Mouse (Mus musculus) heart, embryonic 12.5 days (tissue): ENCODE measurements around the gene Rnf157. TPM values are rescaled to one million over a fixed set of nuclear protein-coding genes. Genes with fewer than 3 reads are reported as not detected.
"Not testable (repeated sequence)": the region's sequence is repeated elsewhere in the genome, so short reads cannot be mapped to it uniquely, and the experiment has no call there.

Experiments
- ATAC-seq: fragments of 200-750 bp; cut with Nextera tagmentation; 2 replicates; pipeline ENCODE4 v1.8.0; 2017; ENCODE audit warnings: moderate TSS enrichment, moderate library complexity; ENCODE audit not compliant: insufficient number of reproducible peaks, low FRiP score
- H3K27ac ChIP-seq: fragments of 300-500 bp; sonication (generic); 2 replicates; pipeline ENCODE4 v1.5.1; 2016; ENCODE audit warnings: mild to moderate bottlenecking, moderate library complexity; ENCODE audit not compliant: poor library complexity, severe bottlenecking
- H3K27me3 ChIP-seq: fragments of 300-500 bp; sonication (generic); replicated peaks from 2 replicates; pipeline ENCODE4 v1.6.1; 2016; ENCODE audit warnings: mild to moderate bottlenecking, moderate library complexity
- H3K36me3 ChIP-seq: fragments of 300-500 bp; sonication (generic); 2 replicates; pipeline ENCODE4 v1.6.1; 2016; ENCODE audit warnings: mild to moderate bottlenecking, moderate library complexity
- H3K4me1 ChIP-seq: fragments of 300-500 bp; sonication (generic); replicated peaks from 2 replicates; pipeline ENCODE4 v1.6.1; 2016; ENCODE audit warnings: mild to moderate bottlenecking
- H3K4me2 ChIP-seq: fragments of 300-500 bp; sonication (generic); 2 replicates; pipeline ENCODE4 v1.6.1; 2016; ENCODE audit warnings: mild to moderate bottlenecking, moderate library complexity
- H3K4me3 ChIP-seq: fragments of 300-500 bp; sonication (generic); 2 replicates; pipeline ENCODE4 v1.5.1; 2016; ENCODE audit warnings: mild to moderate bottlenecking
- H3K9ac ChIP-seq: fragments of 300-500 bp; sonication (generic); 2 replicates; pipeline ENCODE4 v1.6.1; 2016; ENCODE audit warnings: mild to moderate bottlenecking, moderate library complexity
- H3K9me3 ChIP-seq: fragments of 300-500 bp; sonication (generic); replicated peaks from 2 replicates; pipeline ENCODE4 v1.6.1; 2016; ENCODE audit warnings: mild to moderate bottlenecking, moderate library complexity
- WGBS: fragments of 180-500 bp; shearing (Covaris S2); methylation state at CpG from one replicate; pipeline ENCODE4 v1.1.7; 2016; 5-methylcytosine and 5-hydroxymethylcytosine counted together
- polyA plus RNA-seq: library from polyadenylated mRNA; unstranded; fragments of >200 nt; fragmentation: Nextera tagmentation; extraction: Ambion mirVana; gene quantifications from 2 replicates; pipeline ENCODE4 v1.2.1, GENCODE M21; 2016

Gene Rnf157
- polyA plus RNA-seq, 1 experiment from 2014 or later, result 11.0 TPM

DNA sequence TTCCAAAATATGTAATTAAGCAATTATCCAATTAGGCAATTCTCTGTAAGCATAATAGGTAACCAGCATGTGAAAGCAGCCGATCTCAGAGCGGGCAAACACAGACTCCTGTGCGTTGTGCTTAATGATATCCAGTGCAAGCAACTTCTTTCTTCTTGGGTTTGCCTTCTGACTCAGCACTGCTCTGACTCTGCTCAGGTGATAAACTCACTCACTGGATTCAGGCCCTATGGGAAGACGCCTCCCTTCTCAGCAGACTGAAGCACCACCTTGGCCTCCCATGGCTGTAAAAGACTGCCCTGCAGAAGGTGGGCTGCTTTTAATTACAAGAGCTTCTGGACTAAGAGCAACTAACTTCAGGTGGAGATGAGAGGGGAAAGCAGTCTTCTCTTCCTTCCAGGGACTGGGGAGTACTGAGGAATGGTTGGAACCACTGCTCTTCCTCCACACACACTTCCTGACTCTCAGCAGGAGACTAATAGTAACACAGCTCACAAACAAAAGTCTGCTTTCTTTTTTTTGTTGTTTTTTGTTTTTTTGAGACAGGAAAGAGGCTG is 40.9 kb downstream of the Rnf157 start:
- H3K36me3 ChIP-seq, result no peaks in the 10 kb centered on the region
- ATAC-seq, result no peak
- 0 out of 2 replicates have a peak overlapping the region, but pooled peaks have one; percentile 1 for H3K27ac ChIP-seq
- H3K9me3 ChIP-seq, result no peaks in the 10 kb centered on the region
- peaks cover 20% of the 10 kb centered on the region for H3K4me1 ChIP-seq
- H3K4me2 ChIP-seq, result no peak overlapping the region
- H3K9ac ChIP-seq, result no peak overlapping the region
- WGBS, result 82% methylated on average over 4 of the region's 4 CpGs
- H3K27me3 ChIP-seq, result no peaks in the 10 kb centered on the region
- H3K4me3 ChIP-seq, result no peak overlapping the region

DNA sequence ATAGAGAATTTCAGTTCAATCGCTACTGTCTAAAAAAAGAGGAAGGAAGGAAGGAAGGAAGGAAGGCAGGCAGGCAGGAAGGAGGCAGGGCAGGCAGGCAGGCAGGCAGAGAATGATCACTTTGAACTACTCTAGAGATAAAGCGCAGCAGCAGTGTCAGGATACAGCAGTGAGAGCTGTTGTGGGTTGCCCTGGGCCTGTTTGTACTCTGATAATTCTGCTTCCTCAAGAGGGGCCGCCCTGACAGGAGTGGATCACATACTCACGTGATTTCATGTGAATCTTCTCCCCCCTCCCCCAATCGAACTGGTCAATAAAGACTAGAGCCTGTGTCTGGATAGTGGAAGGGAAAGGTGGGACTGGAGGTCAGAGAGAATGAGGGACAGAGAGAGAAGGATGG is 43.2 kb downstream of the Rnf157 start:
- Histone ChIP-seq H3K36me3 (no peaks in the 10 kb centered on the region), H3K4me2 (no peak overlapping the region), H3K4me1 (peaks cover 20% of the 10 kb centered on the region), H3K27me3 (no peaks in the 10 kb centered on the region), H3K4me3 (no peak overlapping the region), H3K9me3 (no peaks in the 10 kb centered on the region), H3K27ac (no peak overlapping the region), H3K9ac (no peak overlapping the region)
- WGBS, result 27% methylated on average over 5 of the region's 5 CpGs
- peak; percentile 51; the same call in 1 of the 2 replicates for ATAC-seq

DNA sequence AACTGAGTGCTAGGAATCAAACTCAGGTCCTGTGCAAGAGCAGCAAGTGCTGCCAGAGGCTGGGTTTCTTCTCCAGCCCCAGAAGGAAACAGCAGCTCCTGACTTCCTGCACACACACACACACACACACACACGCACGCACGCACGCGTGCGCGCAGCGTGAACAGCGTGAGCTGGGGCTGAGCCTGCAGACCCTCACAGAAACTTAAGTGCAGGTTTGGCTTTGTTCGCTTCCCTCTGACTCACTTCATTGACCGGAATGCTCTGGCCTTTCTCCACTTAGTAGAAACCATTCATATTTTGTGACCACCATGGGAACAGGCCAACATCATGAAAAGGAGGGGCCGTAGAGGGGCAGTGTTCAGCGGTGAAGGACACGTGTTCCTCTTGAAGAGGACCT is 43.8 kb downstream of the Rnf157 start:
- peaks cover 20% of the 10 kb centered on the region for H3K4me1 ChIP-seq
- ATAC-seq, result no peak
- H3K27ac ChIP-seq, result no peak overlapping the region
- H3K27me3 ChIP-seq, result no peaks in the 10 kb centered on the region
- no peaks in the 10 kb centered on the region for H3K9me3 ChIP-seq
- no peaks in the 10 kb centered on the region for H3K36me3 ChIP-seq
- H3K9ac ChIP-seq, result no peak overlapping the region
- no peak overlapping the region for H3K4me3 ChIP-seq
- WGBS, result 92% methylated on average over 14 of the region's 14 CpGs
- H3K4me2 ChIP-seq, result no peak overlapping the region

DNA sequence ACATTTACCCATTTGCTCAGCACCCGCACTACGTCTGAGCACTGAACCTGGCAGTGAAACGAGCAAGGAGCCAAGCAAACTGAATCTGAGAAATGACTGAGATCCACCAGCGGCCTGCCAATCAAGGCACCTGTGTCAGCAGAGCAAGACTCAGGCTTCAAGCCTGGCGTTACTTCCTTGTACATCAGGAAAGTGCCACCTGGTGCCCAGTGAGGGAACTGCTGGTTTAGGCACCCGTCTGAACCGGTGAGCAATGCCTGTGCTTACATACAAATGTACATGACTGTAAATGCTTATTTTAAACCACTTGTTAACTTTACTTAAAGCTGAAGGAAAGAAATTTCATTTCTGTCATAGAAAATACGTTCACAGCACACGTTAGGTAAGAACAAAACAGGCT is 44.7 kb downstream of the Rnf157 start:
- no peak for ATAC-seq
- no peak overlapping the region for H3K27ac ChIP-seq
- no peak overlapping the region for H3K9ac ChIP-seq
- H3K36me3 ChIP-seq, result no peaks in the 10 kb centered on the region
- H3K4me2 ChIP-seq, result no peak overlapping the region
- peaks cover 20% of the 10 kb centered on the region for H3K4me1 ChIP-seq
- WGBS, result 32% methylated on average over 9 of the region's 9 CpGs
- no peak overlapping the region for H3K4me3 ChIP-seq
- H3K9me3 ChIP-seq, result no peaks in the 10 kb centered on the region
- no peaks in the 10 kb centered on the region for H3K27me3 ChIP-seq

DNA sequence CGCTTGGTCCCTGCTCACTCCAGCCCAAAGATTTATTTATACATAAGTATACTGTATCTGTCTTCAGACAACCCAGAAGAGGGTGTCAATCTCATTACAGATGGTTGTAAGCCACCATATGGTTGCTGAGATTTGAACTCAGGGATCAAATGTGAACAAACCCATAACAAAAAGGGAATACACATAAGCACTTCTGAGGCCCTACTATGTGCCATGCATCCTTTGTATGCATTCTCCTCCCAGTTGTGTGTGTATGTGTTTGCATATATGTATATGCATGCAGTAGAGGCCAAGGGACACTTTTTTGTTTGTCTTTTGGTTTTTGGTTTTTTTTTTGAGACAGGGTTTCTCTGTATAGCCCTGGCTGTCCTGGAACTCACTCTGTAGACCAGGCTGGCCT is 46.2 kb downstream of the Rnf157 start:
- ATAC-seq, result no peak
- no peak overlapping the region for H3K9ac ChIP-seq
- no peaks in the 10 kb centered on the region for H3K36me3 ChIP-seq
- no peak overlapping the region for H3K27ac ChIP-seq
- H3K9me3 ChIP-seq, result no peaks in the 10 kb centered on the region
- no peak overlapping the region for H3K4me3 ChIP-seq
- no peak overlapping the region for H3K4me2 ChIP-seq
- no peaks in the 10 kb centered on the region for H3K27me3 ChIP-seq
- peaks cover 16% of the 10 kb centered on the region for H3K4me1 ChIP-seq
- 91% methylated on average over 1 of the region's 1 CpGs for WGBS

DNA sequence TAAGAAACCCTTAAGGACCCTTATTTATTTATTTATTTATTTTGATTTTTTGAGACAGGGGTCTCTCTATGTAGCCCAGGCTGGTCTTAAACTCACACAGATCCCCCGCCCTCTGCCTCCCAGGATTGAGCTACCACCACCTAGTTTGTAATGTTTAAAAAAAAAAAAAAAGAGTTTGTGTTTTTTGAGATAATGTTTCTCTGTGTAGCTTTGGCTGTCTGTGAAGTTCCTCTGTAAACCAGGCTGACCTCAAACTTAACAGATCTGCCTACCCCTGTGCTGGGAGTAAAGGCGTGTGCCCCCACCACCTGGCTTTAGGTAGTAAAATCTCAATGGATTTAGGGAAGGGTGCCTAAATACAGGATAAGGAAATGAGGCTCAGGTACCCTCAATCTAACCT is 46.7 kb downstream of the Rnf157 start:
- H3K27me3 ChIP-seq, result no peaks in the 10 kb centered on the region
- ATAC-seq, result no peak
- no peak overlapping the region for H3K9ac ChIP-seq
- H3K4me1 ChIP-seq, result peaks cover 10% of the 10 kb centered on the region
- no peak overlapping the region for H3K27ac ChIP-seq
- no peaks in the 10 kb centered on the region for H3K9me3 ChIP-seq
- no peaks in the 10 kb centered on the region for H3K36me3 ChIP-seq
- H3K4me2 ChIP-seq, result no peak overlapping the region
- 72% methylated on average over 2 of the region's 2 CpGs for WGBS
- H3K4me3 ChIP-seq, result no peak overlapping the region

DNA sequence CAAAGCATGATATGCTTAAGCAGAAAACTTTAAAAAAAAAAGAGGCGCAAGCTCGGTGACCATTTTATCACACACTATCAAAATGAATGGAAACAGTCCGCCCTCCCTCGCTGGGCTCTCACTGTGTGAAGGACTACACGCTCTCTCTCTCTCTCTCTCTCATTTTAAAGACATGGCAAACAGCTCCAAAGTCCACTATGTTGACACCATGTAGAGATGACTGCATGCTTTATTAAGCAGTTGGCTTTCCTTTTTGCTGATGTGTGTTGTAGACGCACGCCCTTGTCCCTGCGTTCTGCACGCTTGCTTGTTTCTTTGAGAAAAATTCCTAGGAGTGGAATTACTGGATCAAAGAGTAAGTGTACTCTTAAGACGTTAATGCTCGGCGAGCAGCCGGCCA is 47.4 kb downstream of the Rnf157 start:
- no peak overlapping the region for H3K4me3 ChIP-seq
- 77% methylated on average over 13 of the region's 13 CpGs for WGBS
- H3K9me3 ChIP-seq, result no peaks in the 10 kb centered on the region
- H3K4me1 ChIP-seq, result peaks cover 10% of the 10 kb centered on the region
- no peak overlapping the region for H3K9ac ChIP-seq
- peaks cover 2% of the 10 kb centered on the region; the same call in 1 of the 2 replicates for H3K36me3 ChIP-seq
- no peaks in the 10 kb centered on the region for H3K27me3 ChIP-seq
- ATAC-seq, result no peak
- H3K4me2 ChIP-seq, result no peak overlapping the region
- H3K27ac ChIP-seq, result no peak overlapping the region

DNA sequence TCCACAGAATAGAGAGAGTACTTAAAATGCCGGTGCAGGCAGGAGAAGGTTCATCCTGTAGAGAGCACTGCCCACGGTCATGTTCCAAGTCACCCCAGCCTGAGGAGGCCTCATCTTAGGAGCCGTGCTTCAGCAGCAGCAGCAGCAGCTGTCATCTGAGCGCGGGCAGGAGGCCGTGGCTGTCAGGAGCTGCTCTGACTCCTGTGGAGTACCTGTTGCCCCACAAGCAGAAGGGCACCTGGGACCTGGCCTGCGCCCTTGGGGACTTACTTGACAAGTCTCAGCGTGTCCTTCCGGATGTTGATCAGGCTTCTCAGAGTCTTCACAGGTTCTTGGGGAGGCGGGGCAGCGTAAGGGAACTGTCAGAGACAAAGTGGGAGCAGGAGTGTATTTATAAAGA is 50.8 kb downstream of the Rnf157 start:
- H3K4me1 ChIP-seq, result no peaks in the 10 kb centered on the region
- no peaks in the 10 kb centered on the region for H3K27me3 ChIP-seq
- no peaks in the 10 kb centered on the region for H3K9me3 ChIP-seq
- H3K4me3 ChIP-seq, result no peak overlapping the region
- 55% methylated on average over 11 of the region's 11 CpGs for WGBS
- no peak overlapping the region for H3K27ac ChIP-seq
- H3K36me3 ChIP-seq, result peaks cover 9% of the 10 kb centered on the region
- no peak overlapping the region for H3K4me2 ChIP-seq
- ATAC-seq, result no peak
- no peak overlapping the region for H3K9ac ChIP-seq

DNA sequence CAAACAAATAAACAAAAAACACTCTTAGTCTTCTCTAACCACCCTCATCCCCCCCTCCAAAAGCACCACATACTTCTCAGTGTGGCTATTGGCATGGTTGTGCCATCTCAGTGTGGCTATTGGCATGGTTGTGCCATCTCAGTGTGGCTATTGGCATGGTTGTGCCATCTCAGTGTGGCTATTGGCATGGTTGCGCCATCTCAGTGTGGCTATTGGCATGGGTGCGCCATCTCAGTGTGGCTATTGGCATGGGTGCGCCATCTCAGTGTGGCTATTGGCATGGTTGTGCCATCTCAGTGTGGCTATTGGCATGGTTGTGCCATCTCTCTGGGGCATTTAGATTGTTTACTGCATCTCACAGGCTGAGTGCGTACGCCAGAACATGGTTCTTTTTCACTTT is 51.9 kb downstream of the Rnf157 start:
- not testable (repeated sequence) for H3K36me3 ChIP-seq, H3K9me3 ChIP-seq, H3K4me1 ChIP-seq, H3K4me2 ChIP-seq, H3K27ac ChIP-seq, ATAC-seq, H3K4me3 ChIP-seq, H3K9ac ChIP-seq, H3K27me3 ChIP-seq
- 96% methylated on average over 5 of the region's 5 CpGs for WGBS

DNA sequence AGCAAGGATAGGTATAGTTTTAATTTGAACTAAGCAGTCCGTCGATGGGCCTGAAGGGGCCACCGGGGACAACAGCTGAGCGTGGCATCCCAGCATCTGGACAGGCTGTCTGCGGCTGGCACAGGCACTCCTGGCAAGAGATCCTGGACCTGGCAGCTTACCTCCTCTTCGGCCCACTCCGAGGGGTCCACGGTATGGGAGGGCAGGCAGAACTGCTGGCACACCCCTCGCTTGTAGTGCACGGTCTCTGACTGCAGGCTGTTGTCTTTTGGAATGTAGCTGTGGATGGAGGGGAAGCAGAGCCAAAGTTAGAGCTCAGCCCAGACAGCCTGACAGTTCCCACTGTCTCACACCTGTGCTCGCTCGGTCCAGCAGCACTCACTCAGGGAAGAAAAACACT is 53.2 kb downstream of the Rnf157 start:
- no peak for ATAC-seq
- Histone ChIP-seq H3K4me3 (no peak overlapping the region), H3K27me3 (no peaks in the 10 kb centered on the region), H3K4me2 (no peak overlapping the region), H3K36me3 (peaks cover 22% of the 10 kb centered on the region), H3K9ac (no peak overlapping the region), H3K4me1 (0 out of 2 replicates have a peak, but pooled peaks cover under 1% of the 10 kb centered on the region), H3K27ac (no peak overlapping the region), H3K9me3 (peaks cover 7% of the 10 kb centered on the region)
- WGBS, result 80% methylated on average over 12 of the region's 12 CpGs

DNA sequence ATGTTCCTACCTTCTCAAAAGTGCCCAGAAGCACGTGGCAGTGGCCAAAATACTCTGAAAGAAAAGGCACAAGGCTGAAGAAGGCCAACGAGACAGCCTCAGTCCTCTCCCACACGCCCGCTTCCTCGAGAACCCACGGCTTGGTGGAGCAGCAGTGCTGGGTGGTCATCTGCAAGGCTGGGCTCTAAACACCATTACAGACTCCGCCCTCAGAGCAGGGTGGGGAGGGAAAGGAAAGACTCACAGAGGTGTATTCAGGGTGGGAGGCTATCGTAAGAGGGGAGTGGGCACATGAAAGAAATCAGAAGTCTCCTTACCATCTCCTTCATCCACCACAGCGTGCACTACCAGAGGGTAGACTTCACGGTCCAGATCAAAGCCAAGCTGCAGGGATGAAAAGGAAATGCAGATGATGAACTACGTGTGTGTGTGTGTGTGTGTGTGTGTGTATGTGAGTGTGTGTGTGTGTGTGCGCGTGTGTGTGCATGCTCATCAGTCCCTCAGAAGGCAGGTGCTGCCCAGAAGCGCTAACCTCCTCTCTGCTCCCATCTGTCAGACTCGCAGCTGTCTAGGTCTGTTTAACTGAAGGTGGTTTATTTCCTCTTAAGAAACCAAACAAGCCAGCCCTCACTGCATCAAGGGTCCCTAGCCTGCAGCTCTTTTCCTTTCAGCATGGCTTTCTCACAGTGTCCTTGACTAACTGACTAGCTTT is 53.8 kb downstream of the Rnf157 start:
- WGBS, result 75% methylated on average over 15 of the region's 15 CpGs
- peaks cover 7% of the 10 kb centered on the region for H3K9me3 ChIP-seq
- H3K36me3 ChIP-seq, result peaks cover 26% of the 10 kb centered on the region
- no peak overlapping the region for H3K4me2 ChIP-seq
- no peak for ATAC-seq
- no peak overlapping the region for H3K27ac ChIP-seq
- H3K4me1 ChIP-seq, result peaks cover 5% of the 10 kb centered on the region; the same call in 1 of the 2 replicates
- no peaks in the 10 kb centered on the region for H3K27me3 ChIP-seq
- no peak overlapping the region for H3K4me3 ChIP-seq
- H3K9ac ChIP-seq, result no peak overlapping the region
